Mouse (Mus musculus) CH12.LX (cell line): ENCODE data around the gene Urgcp. TPM values are rescaled to one million over a fixed set of nuclear protein-coding genes. Genes with fewer than 3 reads are reported as not detected.

ENCODE experiments used
- DNase-seq: peaks from one replicate; pipeline ENCODE4 v3.0.0-alpha.2; 2013; ENCODE audit errors: extremely low read depth
- H3K27ac ChIP-seq: 2 replicates; pipeline ENCODE4 v1.5.1; 2012; ENCODE audit warnings: low read depth, mild to moderate bottlenecking, control low read depth, moderate library complexity; ENCODE audit not compliant: insufficient read depth
- H3K27me3 ChIP-seq: replicated peaks from 2 replicates; pipeline ENCODE3; 2012; ENCODE audit warnings: inconsistent platforms
- H3K36me3 ChIP-seq, 2 experiments: replicated peaks in 1 of 2; 2 replicates each; pipeline versions ENCODE3 to v1.6.1; 2012; ENCODE audit warnings: inconsistent platforms in 1 of 2, low read length in 1 of 2, mild to moderate bottlenecking in 1 of 2, mixed read lengths in 1 of 2, moderate library complexity in 1 of 2; ENCODE audit not compliant: control insufficient read depth in 1 of 2, insufficient read depth in 1 of 2
- H3K4me1 ChIP-seq, 2 experiments: 2 replicates each; pipeline ENCODE4 v1.6.1; 2012; ENCODE audit warnings: inconsistent platforms in 1 of 2, moderate library complexity in 1 of 2; ENCODE audit not compliant: insufficient read depth in 2 of 2, control insufficient read depth in 1 of 2
- H3K4me2 ChIP-seq: 2 replicates; pipeline ENCODE4 v1.6.1; 2012; ENCODE audit warnings: low read depth, mild to moderate bottlenecking, control low read depth; ENCODE audit not compliant: poor library complexity, insufficient read depth, severe bottlenecking
- H3K4me3 ChIP-seq, 3 experiments: fragments of 150-350 bp in 1 of 3; sonication (generic) in 1 of 3; replicated peaks in 1 of 3; 2 replicates each; pipeline versions ENCODE3 to v1.5.1; 2011 to 2012; ENCODE audit warnings: low read depth in 2 of 3, low read length in 2 of 3, mild to moderate bottlenecking in 2 of 3, moderate library complexity in 2 of 3, control low read depth in 1 of 3, improper control_type of control experiment in 1 of 3, inconsistent platforms in 1 of 3, mixed read lengths in 1 of 3; ENCODE audit not compliant: poor library complexity in 1 of 3
- H3K79me2 ChIP-seq: replicated peaks from 2 replicates; pipeline ENCODE4 v1.6.1; 2012; ENCODE audit warnings: mild to moderate bottlenecking, moderate library complexity; ENCODE audit not compliant: control insufficient read depth, poor library complexity, insufficient read depth, severe bottlenecking; ENCODE audit errors: extremely low read depth
- H3K9ac ChIP-seq: 2 replicates; pipeline ENCODE4 v1.6.1; 2012; ENCODE audit warnings: low read depth, mild to moderate bottlenecking, control low read depth, moderate library complexity; ENCODE audit not compliant: insufficient read depth
- H3K9me3 ChIP-seq: replicated peaks from 2 replicates; pipeline ENCODE3; 2012; ENCODE audit warnings: low read length, inconsistent platforms, mixed read lengths
- BHLHE40 ChIP-seq: IDR thresholded peaks from 2 replicates; pipeline ENCODE4 v1.6.1; 2011; ENCODE audit warnings: mild to moderate bottlenecking, low read depth, low read length, improper control_type of control experiment
- CHD2 ChIP-seq: IDR thresholded peaks from 2 replicates; pipeline ENCODE4 v1.6.1; 2011; ENCODE audit warnings: low read length, improper control_type of control experiment
- EP300 ChIP-seq: IDR thresholded peaks from 2 replicates; pipeline ENCODE4 v1.6.1; 2011; ENCODE audit warnings: low read length, improper control_type of control experiment
- MAZ ChIP-seq: IDR thresholded peaks from 2 replicates; pipeline ENCODE4 v1.6.1; 2012; ENCODE audit warnings: low read depth, mild to moderate bottlenecking, inconsistent platforms, low read length, improper control_type of control experiment, moderate library complexity
- POLR2AphosphoS2 ChIP-seq: IDR thresholded peaks from 2 replicates; pipeline ENCODE4 v1.6.1; 2011; ENCODE audit warnings: low read depth, low read length, improper control_type of control experiment
- RAD21 ChIP-seq: IDR thresholded peaks from 2 replicates; pipeline ENCODE4 v1.6.1; 2011; ENCODE audit warnings: low read depth, mild to moderate bottlenecking, low read length, improper control_type of control experiment, moderate library complexity
- SMC3 ChIP-seq: IDR thresholded peaks from 2 replicates; pipeline ENCODE4 v1.6.1; 2011; ENCODE audit warnings: low read depth, low read length, improper control_type of control experiment
- TCF12 ChIP-seq: IDR thresholded peaks from 2 replicates; pipeline ENCODE4 v1.6.1; 2014; ENCODE audit warnings: low read depth, mild to moderate bottlenecking, inconsistent platforms, low read length, improper control_type of control experiment
- USF2 ChIP-seq: conservative IDR thresholded peaks from 2 replicates; pipeline ENCODE4 v1.6.1; 2011; ENCODE audit warnings: low read depth, low read length, improper control_type of control experiment
- dilution Hi-C: fragments of 300-500 bp; cut with MboI; formaldehyde crosslinking; loops from 2 replicates; pipeline ENCODE4 v1.14.3; 2020; ENCODE audit warnings: low sequenced_read_pairs; ENCODE audit not compliant: extremely low pct_unique_long_range_greater_than_20kb, extremely low pct_ligation_motif_present
- in situ Hi-C: fragments of 300-500 bp; cut with MboI; formaldehyde crosslinking; loops from 3 replicates; pipeline ENCODE4 v1.14.3; 2019; ENCODE audit warnings: low sequenced_read_pairs, low pct_ligation_motif_present, low pct_unique_long_range_greater_than_20kb, mixed read lengths
- polyA plus RNA-seq: library from polyadenylated mRNA; unstranded; fragments of >175 nt; gene quantifications from 2 replicates; pipeline ENCODE4 v1.2.1, GENCODE M21; 2012; ENCODE audit warnings: low read depth; ENCODE audit not compliant: insufficient read length
- total RNA-seq, 2 experiments: library from RNA; depleted of rRNA; stranded (reverse); fragments of 300-350 nt in 1 of 2; fragments of >200 nt in 1 of 2; gene quantifications; 2 replicates each; pipeline ENCODE4 v1.2.3; 2012 to 2014

The Urgcp gene
- total and polyA plus RNA-seq, 3 experiments = 11.7 to 13.1 (median 11.7) TPM

DNA sequence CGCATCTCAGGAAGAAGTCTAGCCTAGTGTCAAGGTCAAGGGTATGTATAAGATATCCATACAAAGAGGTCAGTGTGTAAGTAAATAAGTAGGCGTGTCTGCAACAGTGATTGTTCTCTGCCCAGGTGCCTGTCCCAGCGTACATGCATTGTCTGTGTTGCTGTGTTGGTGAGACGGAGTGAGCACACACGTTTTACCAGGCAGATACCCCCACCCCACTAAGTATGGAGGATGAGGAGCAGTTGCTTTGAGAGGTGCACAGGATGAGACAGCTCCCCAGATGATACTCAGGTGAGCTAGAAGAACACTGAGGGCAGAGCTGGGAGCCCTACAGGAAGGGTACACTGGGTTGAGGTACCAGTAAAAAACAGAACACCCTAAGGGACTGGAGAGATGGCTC, 42.0 kb upstream of the Urgcp start:
- peaks cover 13 to 21% of the 10 kb centered on the region in 2 experiments; a peak in 3 of 4 replicates for H3K4me1 ChIP-seq
- no peak for DNase-seq
- no peak overlapping the region for H3K9ac ChIP-seq
- H3K27ac ChIP-seq = no peak overlapping the region
- TF ChIP-seq RAD21 = no peak
- TF ChIP-seq CHD2 = 0 out of 2 replicates have a peak, but pooled peaks have one; percentile 7
- no peaks in the 10 kb centered on the region for H3K27me3 ChIP-seq
- dilution Hi-C loops (no loop called here), in situ Hi-C loops (no loop called here)
- H3K4me3 ChIP-seq = no peak overlapping the region
- peaks cover 26 to 30% of the 10 kb centered on the region in 2 experiments for H3K36me3 ChIP-seq
- H3K4me2 ChIP-seq = no peak overlapping the region
- no peaks in the 10 kb centered on the region for H3K79me2 ChIP-seq
- H3K9me3 ChIP-seq = peaks cover 8% of the 10 kb centered on the region

DNA sequence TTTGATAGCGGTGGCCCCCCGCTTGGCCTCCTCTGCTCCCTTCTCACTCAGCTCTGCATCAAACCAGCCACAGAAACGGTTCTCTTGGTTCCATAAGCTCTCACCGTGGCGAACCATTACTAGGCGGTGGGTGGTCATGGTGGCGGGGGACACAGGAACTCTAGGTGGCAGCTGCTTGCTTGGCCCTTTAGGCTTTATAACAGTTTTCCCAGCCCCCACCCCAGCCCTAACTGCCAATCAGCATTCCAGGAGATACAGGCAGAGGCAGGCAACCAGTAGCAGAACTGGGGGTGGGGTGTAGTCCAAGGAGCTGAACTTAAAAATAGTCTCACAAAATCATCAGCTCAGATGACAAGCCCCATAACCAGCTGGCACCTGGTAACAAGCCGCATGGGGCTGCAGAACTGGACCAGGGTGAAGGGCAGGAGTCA, 41.4 kb upstream of the Urgcp start, which contains the start of gene Pgam2:
TSS of gene Pgam2 (minus strand) at position 183 of the 431 bp plus-strand sequence.
- H3K27ac ChIP-seq = no peak within 1 kb of the TSS
- no peak within 1 kb of the TSS for H3K9ac ChIP-seq
- no peak within 1 kb of the TSS for H3K4me2 ChIP-seq
- no peak within 1 kb of the TSS for H3K4me3 ChIP-seq
- DNase-seq = no peak
- in situ Hi-C loops (no loop called here), dilution Hi-C loops (no loop called here)
- no peaks in the 10 kb centered on the region for H3K27me3 ChIP-seq
- no peaks in the 10 kb centered on the region for H3K79me2 ChIP-seq
- peaks cover 31 to 36% of the 10 kb centered on the region in 2 experiments for H3K36me3 ChIP-seq
- peaks cover 8% of the 10 kb centered on the region for H3K9me3 ChIP-seq
- peaks cover 13 to 21% of the 10 kb centered on the region in 2 experiments; a peak in 3 of 4 replicates for H3K4me1 ChIP-seq
- TF ChIP-seq CHD2 (peak; percentile 9; the same call in 1 of the 2 replicates), USF2 (no peak)

DNA sequence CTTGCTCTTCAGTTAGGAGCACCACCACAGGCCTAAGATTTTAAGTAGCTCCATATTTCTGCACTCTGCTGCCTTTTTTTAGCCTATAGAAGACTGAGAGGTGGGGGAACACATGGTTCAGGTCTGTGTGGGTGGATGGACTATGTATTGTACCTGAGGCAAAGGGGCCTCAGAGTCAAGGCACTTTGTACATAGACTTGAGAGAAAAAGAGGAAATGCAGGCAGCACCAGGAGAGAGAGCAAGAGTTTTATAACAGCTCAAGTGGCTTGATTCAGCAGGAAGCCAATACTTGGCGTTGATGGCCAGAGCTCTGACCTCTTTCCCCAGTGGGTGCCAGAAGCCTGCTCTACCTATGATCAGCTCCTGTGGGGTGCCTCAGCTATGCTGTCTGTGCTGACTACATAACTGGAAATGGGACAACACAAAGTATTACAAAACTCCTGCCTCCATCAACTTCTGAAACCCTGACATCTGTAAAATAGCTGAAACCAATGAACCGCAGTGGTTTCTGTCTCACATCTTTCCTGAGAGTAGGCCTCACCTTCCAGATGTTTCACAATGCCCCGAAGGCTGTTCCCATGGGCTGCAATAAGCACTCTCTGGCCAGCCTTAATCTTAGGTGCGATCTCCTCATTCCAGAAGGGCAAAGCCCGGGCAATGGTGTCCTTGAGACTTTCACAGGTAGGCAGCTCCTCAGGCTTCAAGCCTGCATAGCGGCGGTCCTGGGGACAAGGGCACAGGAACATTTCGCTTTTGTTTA, 40.5 kb upstream of the Urgcp start:
- H3K4me2 ChIP-seq = no peak overlapping the region
- H3K27ac ChIP-seq = no peak overlapping the region
- in situ Hi-C loops = no loop called here
- TF ChIP-seq TCF12 (peak; percentile 29; the same call in 1 of the 2 replicates), SMC3 (no peak), EP300 (peak; percentile 52; the same call in 1 of the 2 replicates), BHLHE40 (no peak), POLR2AphosphoS2 (peak; percentile 67), MAZ (no peak)
- H3K4me3 ChIP-seq = no peak overlapping the region
- H3K36me3 ChIP-seq = peaks cover 36 to 44% of the 10 kb centered on the region in 2 experiments
- no peaks in the 10 kb centered on the region for H3K27me3 ChIP-seq
- peaks cover 13 to 24% of the 10 kb centered on the region in 2 experiments for H3K4me1 ChIP-seq
- peaks cover 4% of the 10 kb centered on the region for H3K9me3 ChIP-seq
- no peak overlapping the region for H3K9ac ChIP-seq
- no peaks in the 10 kb centered on the region for H3K79me2 ChIP-seq
- DNase-seq = no peak
- dilution Hi-C loops = no loop called here
